Mouse (Mus musculus) intestine, embryonic 15.5 days (tissue): ENCODE data around the gene Socs4. TPM values are rescaled to one million over a fixed set of nuclear protein-coding genes. Genes with fewer than 3 reads are reported as not detected.

Experiments
- ATAC-seq: fragments of 200-750 bp; cut with Nextera tagmentation; 2 replicates; pipeline ENCODE4 v1.8.0; 2017; ENCODE audit warnings: moderate TSS enrichment, moderate library complexity
- H3K27ac ChIP-seq: fragments of 300-500 bp; sonication (generic); 2 replicates; pipeline ENCODE4 v1.5.1; 2015; ENCODE audit warnings: mild to moderate bottlenecking, inconsistent platforms
- H3K27me3 ChIP-seq: fragments of 300-500 bp; sonication (generic); replicated peaks from 2 replicates; pipeline ENCODE4 v1.6.1; 2015; ENCODE audit warnings: inconsistent platforms
- H3K36me3 ChIP-seq: fragments of 300-500 bp; sonication (generic); 2 replicates; pipeline ENCODE4 v1.6.1; 2015; ENCODE audit warnings: inconsistent platforms
- H3K4me1 ChIP-seq: fragments of 300-500 bp; sonication (generic); replicated peaks from 2 replicates; pipeline ENCODE4 v1.6.1; 2015; ENCODE audit warnings: inconsistent platforms
- H3K4me2 ChIP-seq: fragments of 300-500 bp; sonication (generic); replicated peaks from 2 replicates; pipeline ENCODE4 v1.6.1; 2015; ENCODE audit warnings: mild to moderate bottlenecking, inconsistent platforms
- H3K4me3 ChIP-seq: fragments of 300-500 bp; sonication (generic); replicated peaks from 2 replicates; pipeline ENCODE4 v1.5.1; 2015; ENCODE audit warnings: inconsistent platforms
- H3K9ac ChIP-seq: fragments of 300-500 bp; sonication (generic); 2 replicates; pipeline ENCODE4 v1.6.1; 2015; ENCODE audit warnings: inconsistent platforms
- H3K9me3 ChIP-seq: fragments of 300-500 bp; sonication (generic); 2 replicates; pipeline ENCODE4 v1.6.1; 2016; ENCODE audit warnings: inconsistent platforms
- WGBS: fragments of 180-500 bp; shearing (Covaris S2); methylation state at CpG from one replicate; pipeline ENCODE4 v1.1.7; 2015; 5-methylcytosine and 5-hydroxymethylcytosine counted together
- polyA plus RNA-seq: library from polyadenylated mRNA; unstranded; fragments of >200 nt; fragmentation: Nextera tagmentation; extraction: Ambion mirVana; gene quantifications from 2 replicates; pipeline ENCODE4 v1.2.1, GENCODE M21; 2015

Gene Socs4
- polyA plus RNA-seq, result 4.2 and 4.8 TPM in 2 replicates

- Histone ChIP-seq H3K4me1 (0 out of 2 replicates have a peak, but pooled peaks cover 4% of the 10 kb centered on the region), H3K4me3 (peak within 1 kb of the TSS; percentile 81), H3K9ac (peak within 1 kb of the TSS; percentile 83), H3K27me3 (no peaks in the 10 kb centered on the region), H3K9me3 (no peaks in the 10 kb centered on the region), H3K27ac (peak within 1 kb of the TSS; percentile 97), H3K4me2 (peak within 1 kb of the TSS; percentile 75), H3K36me3 (no peaks in the 10 kb centered on the region)
- WGBS, result under 1% methylated on average over 75 of the region's 77 CpGs
- peak; percentile 98 for ATAC-seq
Observed at GRCm38 (mm10) chr14:47276637-47277393, at the start of gene Socs4, which contains the start of gene Wdhd1. Gene Socs4 (plus strand): TSS chr14:47276931. Gene Wdhd1 (minus strand): TSS chr14:47276857.

- Histone ChIP-seq H3K4me3 (no peak overlapping the region), H3K9me3 (no peaks in the 10 kb centered on the region), H3K9ac (no peak overlapping the region), H3K36me3 (no peaks in the 10 kb centered on the region), H3K27me3 (no peaks in the 10 kb centered on the region), H3K27ac (no peak overlapping the region), H3K4me2 (no peak overlapping the region), H3K4me1 (no peaks in the 10 kb centered on the region)
- no peak for ATAC-seq
- 68% methylated on average over 11 of the region's 11 CpGs for WGBS
Observed at GRCm38 (mm10) chr14:47229796-47230376, 46.8 kb upstream of the Socs4 start.

GRCm38 (mm10) chr14:47233602-47234001 lies 43.1 kb upstream of the Socs4 start:
- Histone ChIP-seq H3K27me3 (no peaks in the 10 kb centered on the region), H3K4me3 (no peak overlapping the region), H3K4me1 (no peaks in the 10 kb centered on the region), H3K9me3 (no peaks in the 10 kb centered on the region), H3K36me3 (no peaks in the 10 kb centered on the region), H3K9ac (no peak overlapping the region), H3K27ac (no peak overlapping the region), H3K4me2 (no peak overlapping the region)
- no peak for ATAC-seq
- 62% methylated on average over 2 of the region's 2 CpGs for WGBS

- H3K27me3 ChIP-seq, result no peaks in the 10 kb centered on the region
- no peak overlapping the region for H3K9ac ChIP-seq
- no peaks in the 10 kb centered on the region for H3K4me1 ChIP-seq
- H3K27ac ChIP-seq, result no peak overlapping the region
- no peaks in the 10 kb centered on the region for H3K9me3 ChIP-seq
- WGBS, result 90% methylated on average over 3 of the region's 3 CpGs
- H3K4me2 ChIP-seq, result no peak overlapping the region
- H3K4me3 ChIP-seq, result no peak overlapping the region
- no peaks in the 10 kb centered on the region for H3K36me3 ChIP-seq
- no peak for ATAC-seq
Observed at GRCm38 (mm10) chr14:47234032-47234431, 42.7 kb upstream of the Socs4 start.

GRCm38 (mm10) chr14:47234526-47235250 lies 42.0 kb upstream of the Socs4 start:
- Histone ChIP-seq H3K27me3 (no peaks in the 10 kb centered on the region), H3K4me2 (no peak overlapping the region), H3K9ac (no peak overlapping the region), H3K4me3 (no peak overlapping the region), H3K4me1 (no peaks in the 10 kb centered on the region), H3K27ac (no peak overlapping the region), H3K36me3 (no peaks in the 10 kb centered on the region), H3K9me3 (no peaks in the 10 kb centered on the region)
- ATAC-seq, result no peak
- 63% methylated on average over 5 of the region's 5 CpGs for WGBS

- Histone ChIP-seq H3K9ac (no peak overlapping the region), H3K27me3 (no peaks in the 10 kb centered on the region), H3K4me3 (no peak overlapping the region), H3K27ac (no peak overlapping the region), H3K4me1 (no peaks in the 10 kb centered on the region), H3K36me3 (peaks cover 4% of the 10 kb centered on the region; the same call in 1 of the 2 replicates), H3K9me3 (no peaks in the 10 kb centered on the region), H3K4me2 (no peak overlapping the region)
- no peak for ATAC-seq
- 92% methylated on average over 7 of the region's 7 CpGs for WGBS
Observed at GRCm38 (mm10) chr14:47236491-47236890, 40.2 kb upstream of the Socs4 start.

- H3K4me3 ChIP-seq, result no peak overlapping the region
- H3K27me3 ChIP-seq, result no peaks in the 10 kb centered on the region
- H3K4me2 ChIP-seq, result no peak overlapping the region
- H3K36me3 ChIP-seq, result peaks cover 4% of the 10 kb centered on the region; the same call in 1 of the 2 replicates
- WGBS, result 84% methylated on average over 4 of the region's 4 CpGs
- no peaks in the 10 kb centered on the region for H3K9me3 ChIP-seq
- no peak for ATAC-seq
- H3K9ac ChIP-seq, result no peak overlapping the region
- no peaks in the 10 kb centered on the region for H3K4me1 ChIP-seq
- H3K27ac ChIP-seq, result no peak overlapping the region
Observed at GRCm38 (mm10) chr14:47237286-47237685, 39.4 kb upstream of the Socs4 start.

- no peak overlapping the region for H3K4me3 ChIP-seq
- H3K36me3 ChIP-seq, result peaks cover 4% of the 10 kb centered on the region; the same call in 1 of the 2 replicates
- ATAC-seq, result peak; percentile 71; the same call in 1 of the 2 replicates
- 58% methylated on average over 1 of the region's 1 CpGs for WGBS
- H3K4me1 ChIP-seq, result no peaks in the 10 kb centered on the region
- no peak overlapping the region for H3K9ac ChIP-seq
- no peak overlapping the region for H3K4me2 ChIP-seq
- no peaks in the 10 kb centered on the region for H3K9me3 ChIP-seq
- no peak overlapping the region for H3K27ac ChIP-seq
- no peaks in the 10 kb centered on the region for H3K27me3 ChIP-seq
Observed at GRCm38 (mm10) chr14:47240600-47240999, 36.1 kb upstream of the Socs4 start.

GRCm38 (mm10) chr14:47241046-47241445 lies 35.7 kb upstream of the Socs4 start:
- Histone ChIP-seq H3K9ac (no peak overlapping the region), H3K27ac (no peak overlapping the region), H3K36me3 (peaks cover 4% of the 10 kb centered on the region; the same call in 1 of the 2 replicates), H3K27me3 (no peaks in the 10 kb centered on the region), H3K9me3 (no peaks in the 10 kb centered on the region), H3K4me2 (no peak overlapping the region), H3K4me1 (no peaks in the 10 kb centered on the region), H3K4me3 (no peak overlapping the region)
- ATAC-seq, result no peak
- 93% methylated on average over 6 of the region's 6 CpGs for WGBS

GRCm38 (mm10) chr14:47242753-47243152 lies 34.0 kb upstream of the Socs4 start:
- Histone ChIP-seq H3K4me1 (no peaks in the 10 kb centered on the region), H3K27me3 (no peaks in the 10 kb centered on the region), H3K27ac (no peak overlapping the region), H3K4me3 (no peak overlapping the region), H3K9ac (no peak overlapping the region), H3K36me3 (peaks cover 4% of the 10 kb centered on the region; the same call in 1 of the 2 replicates), H3K9me3 (no peaks in the 10 kb centered on the region), H3K4me2 (no peak overlapping the region)
- ATAC-seq, result no peak
- 60% methylated on average over 4 of the region's 4 CpGs for WGBS

GRCm38 (mm10) chr14:47249839-47250238 lies 26.9 kb upstream of the Socs4 start:
- ATAC-seq, result no peak
- no peaks in the 10 kb centered on the region for H3K27me3 ChIP-seq
- H3K9ac ChIP-seq, result no peak overlapping the region
- no peak overlapping the region for H3K4me2 ChIP-seq
- no peaks in the 10 kb centered on the region for H3K4me1 ChIP-seq
- H3K27ac ChIP-seq, result no peak overlapping the region
- no peaks in the 10 kb centered on the region for H3K36me3 ChIP-seq
- no peak overlapping the region for H3K4me3 ChIP-seq
- 84% methylated on average over 6 of the region's 6 CpGs for WGBS
- H3K9me3 ChIP-seq, result no peaks in the 10 kb centered on the region

- Histone ChIP-seq H3K27ac (no peak overlapping the region), H3K36me3 (peaks cover 12% of the 10 kb centered on the region), H3K9ac (no peak overlapping the region)
Observed at GRCm38 (mm10) chr14:47264866-47265265, 11.9 kb upstream of the Socs4 start.

More at GRCm38 (mm10) chr14:47264866-47265265, 11.9 kb upstream of the Socs4 start:
- no peak overlapping the region for H3K4me2 ChIP-seq
- H3K4me1 ChIP-seq, result no peaks in the 10 kb centered on the region
- H3K9me3 ChIP-seq, result no peaks in the 10 kb centered on the region
- 95% methylated on average over 3 of the region's 3 CpGs for WGBS
- no peak overlapping the region for H3K4me3 ChIP-seq
- no peak for ATAC-seq
- no peaks in the 10 kb centered on the region for H3K27me3 ChIP-seq
